Mouse (Mus musculus): ENCODE results near the gene Cdc42se2. TPM values are rescaled to one million over a fixed set of nuclear protein-coding genes. Genes with fewer than 3 reads are reported as not detected.

The Cdc42se2 gene
- polyA plus RNA-seq, 1 experiment from 2014 or later: 72.5 TPM

DNA sequence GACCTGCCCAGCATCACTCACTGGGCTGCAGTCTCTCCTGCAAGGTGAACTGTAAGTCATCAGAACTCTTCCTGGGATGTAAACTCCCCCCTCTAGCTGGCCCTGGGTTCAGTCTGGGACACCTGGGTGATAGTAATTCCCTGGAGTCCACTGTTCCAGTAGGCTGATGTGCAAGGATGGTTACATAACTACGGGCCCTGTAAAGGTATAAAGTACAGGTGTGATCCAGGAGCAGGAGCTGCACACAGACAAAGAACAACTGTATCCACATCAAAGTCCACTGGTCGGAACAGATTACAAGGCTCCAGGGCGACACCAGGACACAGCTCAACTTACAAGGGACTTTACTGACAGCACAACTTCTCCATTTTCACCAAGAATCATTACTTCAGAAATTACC is 23.6 kb upstream of the Cdc42se2 start:
- H3K9ac ChIP-seq: no peak overlapping the region
- peak; percentile 83 for ATAC-seq
- H3K9me3 ChIP-seq: no peaks in the 10 kb centered on the region
- H3K36me3 ChIP-seq: no peaks in the 10 kb centered on the region
- no peaks in the 10 kb centered on the region for H3K27me3 ChIP-seq (replicated peaks)
- no peak overlapping the region for H3K4me2 ChIP-seq (replicated peaks)
- H3K4me1 ChIP-seq (replicated peaks): no peaks in the 10 kb centered on the region
- no peak overlapping the region for H3K4me3 ChIP-seq (replicated peaks)
- WGBS: 54% methylated on average over 3 of the region's 3 CpGs
- H3K27ac ChIP-seq: no peak overlapping the region

DNA sequence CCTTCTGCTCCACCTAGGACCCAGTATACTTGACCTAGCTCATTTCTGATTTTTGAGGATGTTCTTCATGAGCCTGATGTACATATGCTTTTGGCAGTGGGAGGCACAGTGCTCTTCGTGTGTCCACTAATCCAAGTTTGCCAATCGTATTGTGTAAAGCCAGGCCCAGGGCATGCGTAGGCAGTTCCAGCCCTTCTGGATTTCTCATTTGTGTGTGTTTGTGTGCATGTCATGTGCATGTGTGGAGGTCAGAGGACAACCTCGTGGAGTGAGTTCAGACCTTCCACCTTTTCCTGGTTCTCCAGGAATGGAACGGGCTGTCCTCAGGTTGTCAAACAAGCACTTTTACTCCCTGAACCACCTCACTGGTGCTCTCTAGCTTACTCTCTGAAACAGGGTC is 22.1 kb upstream of the Cdc42se2 start:
- Histone ChIP-seq H3K4me2 (replicated peaks) (no peak overlapping the region), H3K27me3 (replicated peaks) (no peaks in the 10 kb centered on the region), H3K36me3 (no peaks in the 10 kb centered on the region), H3K4me1 (replicated peaks) (no peaks in the 10 kb centered on the region), H3K9me3 (no peaks in the 10 kb centered on the region), H3K4me3 (replicated peaks) (no peak overlapping the region), H3K27ac (no peak overlapping the region), H3K9ac (no peak overlapping the region)
- no peak for ATAC-seq
- WGBS: 72% methylated on average over 5 of the region's 5 CpGs

- Histone ChIP-seq H3K27me3 (replicated peaks) (no peaks in the 10 kb centered on the region), H3K27ac (no peak overlapping the region), H3K4me2 (replicated peaks) (no peak overlapping the region), H3K4me1 (replicated peaks) (no peaks in the 10 kb centered on the region), H3K9me3 (no peaks in the 10 kb centered on the region), H3K9ac (no peak overlapping the region), H3K4me3 (replicated peaks) (no peak overlapping the region), H3K36me3 (no peaks in the 10 kb centered on the region)
- ATAC-seq: no peak
- WGBS: 70% methylated on average over 4 of the region's 4 CpGs
These were observed 20.7 kb upstream of the Cdc42se2 start for GRCm38 (mm10) chr11:54808177-54808576.

DNA sequence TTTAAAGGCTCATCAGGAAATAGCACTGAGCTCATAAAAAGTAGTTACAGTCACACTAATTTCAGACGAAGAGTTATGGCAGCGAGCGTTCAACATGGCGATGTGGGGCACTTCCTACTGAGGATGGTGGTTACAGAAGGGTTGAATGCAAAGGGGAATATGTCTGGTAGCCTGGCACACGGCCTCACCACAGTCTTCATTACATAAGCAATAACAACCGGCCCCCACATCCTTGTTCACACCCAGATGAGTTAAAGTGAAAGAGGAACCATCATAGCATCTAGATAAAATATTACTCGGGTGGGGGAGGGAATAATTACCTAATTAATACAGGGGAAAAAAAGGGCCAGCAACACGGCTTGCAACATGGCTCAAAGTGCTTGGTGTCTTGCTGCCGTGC is 20.2 kb upstream of the Cdc42se2 start:
- Histone ChIP-seq H3K4me2 (replicated peaks) (no peak overlapping the region), H3K4me1 (replicated peaks) (no peaks in the 10 kb centered on the region), H3K27ac (no peak overlapping the region), H3K27me3 (replicated peaks) (no peaks in the 10 kb centered on the region), H3K36me3 (no peaks in the 10 kb centered on the region), H3K9me3 (no peaks in the 10 kb centered on the region), H3K9ac (no peak overlapping the region), H3K4me3 (replicated peaks) (no peak overlapping the region)
- 71% methylated on average over 9 of the region's 9 CpGs for WGBS
- no peak for ATAC-seq

DNA sequence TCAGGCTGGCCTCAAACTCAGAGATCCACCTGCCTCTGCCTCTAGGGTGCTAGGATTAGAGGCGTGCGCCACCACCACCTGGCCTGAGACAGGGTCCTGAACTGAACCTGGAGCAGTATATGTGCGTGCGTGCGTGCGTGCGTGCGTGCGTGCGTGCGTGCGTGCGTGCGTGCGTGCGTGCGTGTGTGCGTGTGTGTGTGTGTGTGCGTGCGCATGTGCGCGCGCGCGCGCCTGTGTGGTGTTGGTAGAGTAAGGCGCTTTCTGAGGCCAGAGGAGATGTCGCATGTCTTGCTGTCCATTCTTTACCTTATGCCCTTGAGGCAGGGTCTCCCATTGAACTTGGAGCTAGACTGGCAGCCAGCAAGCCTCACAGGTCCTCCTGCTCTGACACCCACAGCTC is 19.4 kb upstream of the Cdc42se2 start:
- Histone ChIP-seq H3K4me3 (replicated peaks) (no peak overlapping the region), H3K4me2 (replicated peaks) (no peak overlapping the region), H3K27me3 (replicated peaks) (no peaks in the 10 kb centered on the region), H3K9me3 (no peaks in the 10 kb centered on the region), H3K4me1 (replicated peaks) (no peaks in the 10 kb centered on the region), H3K36me3 (no peaks in the 10 kb centered on the region), H3K27ac (no peak overlapping the region), H3K9ac (no peak overlapping the region)
- WGBS: 95% methylated on average over 28 of the region's 28 CpGs
- ATAC-seq: no peak

DNA sequence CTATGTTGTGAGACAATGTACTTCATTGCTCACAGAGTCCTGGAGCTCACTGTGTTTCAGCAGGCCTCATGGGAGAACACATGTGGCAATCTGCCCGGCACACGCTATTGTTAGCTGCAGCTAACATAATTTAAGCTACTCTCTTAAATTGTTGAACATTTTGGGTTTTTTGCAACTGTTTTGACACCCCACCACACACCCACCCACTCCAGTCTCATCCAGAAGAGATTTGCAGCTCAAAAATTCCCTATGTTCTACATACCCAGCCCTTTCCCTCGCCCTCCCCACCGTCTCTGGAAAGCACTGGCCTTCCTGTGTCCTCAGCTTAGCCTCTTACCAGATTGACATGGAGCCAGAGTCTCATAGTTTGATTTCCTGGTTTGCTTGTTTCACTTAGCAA is 17.7 kb upstream of the Cdc42se2 start:
- Histone ChIP-seq H3K4me3 (replicated peaks) (no peak overlapping the region), H3K27me3 (replicated peaks) (no peaks in the 10 kb centered on the region), H3K27ac (no peak overlapping the region), H3K4me2 (replicated peaks) (no peak overlapping the region), H3K9ac (no peak overlapping the region), H3K36me3 (no peaks in the 10 kb centered on the region), H3K9me3 (no peaks in the 10 kb centered on the region), H3K4me1 (replicated peaks) (no peaks in the 10 kb centered on the region)
- whole genome bisulfite sequencing: 87% methylated on average over 4 of the region's 4 CpGs
- ATAC-seq: no peak

GRCm38 (mm10) chr11:54802621-54803020 is 15.1 kb upstream of the Cdc42se2 start:
- Histone ChIP-seq H3K36me3 (no peaks in the 10 kb centered on the region), H3K4me3 (replicated peaks) (no peak overlapping the region), H3K27ac (no peak overlapping the region), H3K27me3 (replicated peaks) (no peaks in the 10 kb centered on the region), H3K9ac (no peak overlapping the region), H3K4me1 (replicated peaks) (no peaks in the 10 kb centered on the region), H3K9me3 (no peaks in the 10 kb centered on the region), H3K4me2 (replicated peaks) (no peak overlapping the region)
- peak; percentile 81 for ATAC-seq
- 19% methylated on average over 6 of the region's 6 CpGs for WGBS

DNA sequence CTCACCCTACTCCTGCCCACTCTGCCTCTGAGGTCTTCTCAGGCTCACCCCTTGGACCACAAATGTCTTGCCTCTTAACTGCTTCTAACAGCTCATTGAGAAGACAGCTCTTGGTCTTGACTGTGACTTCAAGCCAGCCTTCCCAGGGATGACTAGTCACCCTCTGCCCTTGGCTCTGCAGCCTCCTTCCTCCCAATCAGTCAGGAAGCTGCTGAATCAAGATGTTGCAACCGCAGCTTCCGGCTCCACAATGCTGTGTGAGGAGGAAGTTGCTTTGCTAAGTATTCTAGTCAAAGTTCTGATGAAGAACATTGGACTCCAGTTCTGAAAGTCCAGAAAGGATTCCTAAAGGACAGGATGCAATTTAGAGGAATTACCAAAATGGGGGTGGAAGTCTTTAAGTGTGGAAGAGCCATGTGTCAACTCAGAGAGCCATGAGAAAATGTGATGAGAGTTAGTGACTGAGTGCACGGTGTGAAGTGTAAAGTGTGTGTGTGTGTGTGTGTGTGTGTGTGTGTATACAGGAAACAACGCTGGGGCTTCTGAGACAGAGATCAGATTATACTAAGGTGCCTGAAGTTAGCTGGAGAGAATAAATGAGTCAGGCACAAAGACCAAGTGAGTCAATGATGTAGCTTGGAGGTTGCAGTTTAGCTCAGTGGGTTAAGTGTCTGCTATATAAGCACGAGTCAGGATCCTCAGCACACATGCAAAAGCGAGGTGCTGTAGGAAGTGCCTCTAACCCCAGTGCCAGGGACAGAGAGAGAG is 14.5 kb upstream of the Cdc42se2 start:
- Histone ChIP-seq H3K4me2 (replicated peaks) (no peak overlapping the region), H3K27me3 (replicated peaks) (no peaks in the 10 kb centered on the region), H3K36me3 (no peaks in the 10 kb centered on the region), H3K27ac (0 out of 2 replicates have a peak overlapping the region, but pooled peaks have one; percentile 7), H3K9me3 (no peaks in the 10 kb centered on the region), H3K9ac (no peak overlapping the region), H3K4me1 (replicated peaks) (no peaks in the 10 kb centered on the region), H3K4me3 (replicated peaks) (no peak overlapping the region)
- WGBS: 55% methylated on average over 6 of the region's 6 CpGs
- ATAC-seq: peak; percentile 61

GRCm38 (mm10) chr11:54796551-54796950 is 9.1 kb upstream of the Cdc42se2 start:
- 82% methylated on average over 11 of the region's 11 CpGs for WGBS
- no peak overlapping the region for H3K4me2 ChIP-seq (replicated peaks)
- no peak for ATAC-seq

DNA sequence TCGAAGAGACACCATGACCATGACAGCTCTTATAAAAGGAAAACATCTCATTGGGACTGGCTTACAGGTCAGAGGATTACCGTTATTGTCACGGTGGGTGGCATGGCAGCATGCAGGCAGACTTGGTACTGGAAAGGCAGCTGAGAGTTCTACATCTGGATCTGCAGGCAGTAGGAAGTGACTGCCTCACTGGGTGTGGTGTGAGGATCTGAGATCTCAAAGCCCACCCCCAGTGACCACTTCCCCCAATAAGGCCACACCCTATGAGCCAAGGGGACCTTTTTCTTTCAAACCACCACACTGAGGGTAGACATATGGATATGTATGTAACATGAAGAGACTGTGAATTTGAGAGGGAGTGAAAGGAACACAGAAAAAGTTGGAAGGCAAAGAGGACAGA is 7.2 kb upstream of the Cdc42se2 start:
- Histone ChIP-seq H3K4me1 (replicated peaks) (no peaks in the 10 kb centered on the region), H3K27ac (no peak overlapping the region), H3K36me3 (no peaks in the 10 kb centered on the region), H3K4me3 (replicated peaks) (no peak overlapping the region), H3K27me3 (replicated peaks) (no peaks in the 10 kb centered on the region), H3K4me2 (replicated peaks) (no peak overlapping the region), H3K9me3 (no peaks in the 10 kb centered on the region), H3K9ac (no peak overlapping the region)
- WGBS: 90% methylated on average over 3 of the region's 3 CpGs
- ATAC-seq: no peak

More at GRCm38 (mm10) chr11:54796551-54796950, 9.1 kb upstream of the Cdc42se2 start:
- Histone ChIP-seq H3K4me1 (replicated peaks) (no peaks in the 10 kb centered on the region), H3K36me3 (no peaks in the 10 kb centered on the region), H3K9ac (no peak overlapping the region), H3K9me3 (no peaks in the 10 kb centered on the region), H3K27me3 (replicated peaks) (no peaks in the 10 kb centered on the region), H3K27ac (no peak overlapping the region), H3K4me3 (replicated peaks) (no peak overlapping the region)

- H3K27me3 ChIP-seq (replicated peaks): no peaks in the 10 kb centered on the region
- no peak overlapping the region for H3K27ac ChIP-seq
- 63% methylated on average over 1 of the region's 1 CpGs for WGBS
- no peaks in the 10 kb centered on the region for H3K36me3 ChIP-seq
- H3K4me1 ChIP-seq (replicated peaks): no peaks in the 10 kb centered on the region
- no peak overlapping the region for H3K4me2 ChIP-seq (replicated peaks)
- H3K9me3 ChIP-seq: no peaks in the 10 kb centered on the region
- H3K9ac ChIP-seq: no peak overlapping the region
- ATAC-seq: no peak
- no peak overlapping the region for H3K4me3 ChIP-seq (replicated peaks)
These were observed 5.7 kb upstream of the Cdc42se2 start for GRCm38 (mm10) chr11:54793173-54793572.

GRCm38 (mm10) chr11:54791458-54791857 is 4.0 kb upstream of the Cdc42se2 start:
- Histone ChIP-seq H3K27me3 (replicated peaks) (no peaks in the 10 kb centered on the region), H3K4me1 (replicated peaks) (no peaks in the 10 kb centered on the region), H3K9me3 (no peaks in the 10 kb centered on the region), H3K4me3 (replicated peaks) (no peak overlapping the region), H3K4me2 (replicated peaks) (no peak overlapping the region), H3K36me3 (no peaks in the 10 kb centered on the region), H3K27ac (no peak overlapping the region), H3K9ac (no peak overlapping the region)
- ATAC-seq: no peak
- WGBS: 95% methylated on average over 4 of the region's 4 CpGs

DNA sequence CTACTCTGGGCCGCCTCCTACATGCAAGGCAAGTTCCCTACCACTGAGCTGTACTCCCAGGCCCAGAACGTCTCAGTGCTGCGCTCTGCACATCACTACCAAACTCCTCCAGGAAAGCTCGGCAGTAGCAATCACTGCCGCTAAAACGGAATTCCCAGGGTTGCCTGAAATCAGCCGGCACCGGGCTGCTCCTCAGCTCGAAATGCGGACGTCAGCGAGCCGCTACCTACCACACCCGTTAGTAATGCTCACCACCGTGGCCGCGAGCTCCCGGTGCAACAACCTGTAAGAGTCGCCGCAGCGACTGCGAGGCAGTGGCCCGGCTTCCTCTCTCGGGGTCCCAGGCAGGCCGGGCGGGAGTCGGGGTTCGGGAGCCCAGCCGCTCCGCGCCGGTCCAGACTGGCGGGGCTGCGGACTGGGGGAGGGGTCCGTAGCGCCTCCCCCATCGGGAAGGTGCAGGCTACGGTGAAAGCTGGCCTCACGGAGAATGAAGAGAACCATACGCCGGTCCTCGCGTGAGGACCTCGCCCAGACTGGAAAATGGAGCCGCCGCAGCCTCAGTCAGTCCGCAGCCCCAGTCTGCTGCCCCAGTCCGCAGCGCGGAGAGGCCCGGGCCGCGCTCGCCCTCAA is 502 bp downstream of the Cdc42se2 start:
- under 1% methylated on average over 54 of the region's 54 CpGs for WGBS
- Histone ChIP-seq H3K4me1 (replicated peaks) (0 out of 2 replicates have a peak, but pooled peaks cover 4% of the 10 kb centered on the region), H3K4me2 (replicated peaks) (peak overlapping the region; percentile 78)

More for the DNA sequence above, 502 bp downstream of the Cdc42se2 start:
- peak overlapping the region; percentile 95 for H3K9ac ChIP-seq
- H3K27ac ChIP-seq: peak overlapping the region; percentile 99
- H3K36me3 ChIP-seq: no peaks in the 10 kb centered on the region
- H3K4me3 ChIP-seq (replicated peaks): peak overlapping the region; percentile 74
- no peaks in the 10 kb centered on the region for H3K27me3 ChIP-seq (replicated peaks)
- ATAC-seq: peak; percentile 88
- H3K9me3 ChIP-seq: no peaks in the 10 kb centered on the region

All from intestine, embryonic 15.5 days (tissue).